Mouse (Mus musculus): Measurements from ENCODE around the gene Cbx5. TPM values are rescaled to one million over a fixed set of nuclear protein-coding genes. Genes with fewer than 3 reads are reported as not detected.

Gene Cbx5
- polyA plus RNA-seq, 1 experiment from 2014 or later: 26.8 TPM

GRCm38 (mm10) chr15:103168801-103169611 lies 70.6 kb downstream of the Cbx5 start:
- peak overlapping the region; percentile 54 for H3K9ac ChIP-seq (ENCODE audit: low read length)
- ATAC-seq (ENCODE audit: low FRiP score, low TSS enrichment) (peak; percentile 45; the same call in 1 of the 2 replicates), DNase-seq (ENCODE audit: low spot score) (peak; percentile 69)
- WGBS: 2% methylated on average over 63 of the region's 63 CpGs
- H3K4me1 ChIP-seq (replicated peaks; ENCODE audit: control insufficient read depth, insufficient read depth): peaks cover 8% of the 10 kb centered on the region; the same call in 1 of the 2 replicates
- peak overlapping the region; percentile 87 for H3K4me2 ChIP-seq (replicated peaks; ENCODE audit: low read depth)
- H3K36me3 ChIP-seq (ENCODE audit: control insufficient read depth, insufficient read depth, low read length): no peaks in the 10 kb centered on the region
- no peaks in the 10 kb centered on the region for H3K27me3 ChIP-seq (ENCODE audit: control insufficient read depth, insufficient read depth, low read length)
- TF ChIP-seq EP300 (optimal IDR thresholded peaks at IDR 0.05) (no peak), CTCF (IDR thresholded peaks at IDR 0.05; ENCODE audit: low read depth) (no peak)
- no peak overlapping the region for H3K27ac ChIP-seq (replicated peaks)
- H3K9me3 ChIP-seq (ENCODE audit: control insufficient read depth, low read length): no peaks in the 10 kb centered on the region
- H3K4me3 ChIP-seq (ENCODE audit: low read depth, low read length): peak overlapping the region; percentile 53

DNA sequence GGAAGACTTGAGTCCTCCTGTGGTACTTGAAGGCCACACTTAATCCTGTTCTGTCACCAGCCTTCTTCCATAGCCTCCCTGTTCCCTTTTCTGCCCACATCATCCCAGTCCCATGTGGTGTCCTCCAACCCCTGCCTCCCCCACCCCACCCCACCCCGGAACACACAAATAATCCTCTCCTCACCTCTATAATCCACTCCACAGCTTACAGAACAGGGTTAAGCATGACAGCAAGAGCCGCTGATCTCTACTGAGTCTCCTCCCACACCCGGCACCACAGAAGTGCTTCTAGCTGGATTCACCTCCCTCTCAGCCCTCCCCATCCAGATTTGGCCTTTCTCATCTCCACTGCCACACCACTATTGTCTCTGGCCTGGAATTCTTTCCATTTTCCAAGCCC lies 71.8 kb downstream of the Cbx5 start:
- TF ChIP-seq EP300 (optimal IDR thresholded peaks at IDR 0.05) (no peak), CTCF (IDR thresholded peaks at IDR 0.05; ENCODE audit: low read depth) (no peak)
- Histone ChIP-seq H3K4me1 (replicated peaks; ENCODE audit: control insufficient read depth, insufficient read depth) (peaks cover 8% of the 10 kb centered on the region; the same call in 1 of the 2 replicates), H3K36me3 (ENCODE audit: control insufficient read depth, insufficient read depth, low read length) (no peaks in the 10 kb centered on the region), H3K27ac (replicated peaks) (no peak overlapping the region), H3K9me3 (ENCODE audit: control insufficient read depth, low read length) (no peaks in the 10 kb centered on the region), H3K9ac (ENCODE audit: low read length) (no peak overlapping the region), H3K4me2 (replicated peaks; ENCODE audit: low read depth) (no peak overlapping the region), H3K27me3 (ENCODE audit: control insufficient read depth, insufficient read depth, low read length) (no peaks in the 10 kb centered on the region), H3K4me3 (ENCODE audit: low read depth, low read length) (no peak overlapping the region)
- 33% methylated on average over 3 of the region's 3 CpGs for WGBS
- no peak for ATAC-seq (ENCODE audit: low FRiP score, low TSS enrichment)
- no peak for DNase-seq (ENCODE audit: low spot score)

GRCm38 (mm10) chr15:103167042-103167615 lies 72.5 kb downstream of the Cbx5 start, which contains the start of gene Smug1:
Gene Smug1 (minus strand): TSS chr15:103167092.
- TF ChIP-seq EP300 (optimal IDR thresholded peaks at IDR 0.05) (no peak), CTCF (IDR thresholded peaks at IDR 0.05; ENCODE audit: low read depth) (no peak)
- Histone ChIP-seq H3K27me3 (ENCODE audit: control insufficient read depth, insufficient read depth, low read length) (no peaks in the 10 kb centered on the region), H3K4me3 (ENCODE audit: low read depth, low read length) (no peak within 1 kb of the TSS), H3K27ac (replicated peaks) (no peak within 1 kb of the TSS), H3K4me2 (replicated peaks; ENCODE audit: low read depth) (no peak within 1 kb of the TSS), H3K4me1 (replicated peaks; ENCODE audit: control insufficient read depth, insufficient read depth) (peaks cover 8% of the 10 kb centered on the region; the same call in 1 of the 2 replicates), H3K9me3 (ENCODE audit: control insufficient read depth, low read length) (no peaks in the 10 kb centered on the region), H3K36me3 (ENCODE audit: control insufficient read depth, insufficient read depth, low read length) (no peaks in the 10 kb centered on the region), H3K9ac (ENCODE audit: low read length) (no peak within 1 kb of the TSS)
- DNase-seq (ENCODE audit: low spot score) (no peak), ATAC-seq (ENCODE audit: low FRiP score, low TSS enrichment) (no peak)
- 66% methylated on average over 6 of the region's 6 CpGs for WGBS

GRCm38 (mm10) chr15:103165924-103166323 lies 73.7 kb downstream of the Cbx5 start:
- Histone ChIP-seq H3K4me2 (replicated peaks; ENCODE audit: low read depth) (no peak overlapping the region), H3K27me3 (ENCODE audit: control insufficient read depth, insufficient read depth, low read length) (no peaks in the 10 kb centered on the region)
- WGBS: 46% methylated on average over 5 of the region's 5 CpGs

DNA sequence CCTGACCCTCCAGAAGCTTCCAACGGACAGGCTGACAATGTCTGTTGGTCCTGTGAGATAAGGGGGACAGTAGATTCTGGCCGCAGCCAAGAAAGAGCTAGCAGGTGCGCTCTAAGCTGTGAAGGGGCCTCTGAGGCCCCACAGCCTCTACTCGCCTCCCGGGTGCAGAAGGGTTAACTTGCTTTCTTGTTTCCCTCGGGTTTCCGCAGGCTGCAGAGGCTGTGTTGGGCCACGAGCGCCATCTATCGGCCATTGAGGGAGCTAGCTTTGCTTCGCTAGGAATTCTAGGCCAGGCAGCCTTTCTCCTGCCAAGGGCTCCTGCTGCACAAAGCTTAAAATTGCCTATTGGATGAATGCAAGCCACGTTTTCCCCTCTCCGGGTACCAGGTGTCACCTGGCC lies 74.2 kb downstream of the Cbx5 start:
- Histone ChIP-seq H3K27ac (replicated peaks) (no peak overlapping the region), H3K4me2 (replicated peaks; ENCODE audit: low read depth) (no peak overlapping the region), H3K4me1 (replicated peaks; ENCODE audit: control insufficient read depth, insufficient read depth) (peaks cover 8% of the 10 kb centered on the region; the same call in 1 of the 2 replicates), H3K27me3 (ENCODE audit: control insufficient read depth, insufficient read depth, low read length) (no peaks in the 10 kb centered on the region), H3K9me3 (ENCODE audit: control insufficient read depth, low read length) (no peaks in the 10 kb centered on the region), H3K9ac (ENCODE audit: low read length) (no peak overlapping the region), H3K36me3 (ENCODE audit: control insufficient read depth, insufficient read depth, low read length) (no peaks in the 10 kb centered on the region), H3K4me3 (ENCODE audit: low read depth, low read length) (no peak overlapping the region)
- peak; percentile 57; the same call in 1 of the 2 replicates for ATAC-seq (ENCODE audit: low FRiP score, low TSS enrichment)
- peak; percentile 98 for TF ChIP-seq CTCF (IDR thresholded peaks at IDR 0.05; ENCODE audit: low read depth)
- TF ChIP-seq EP300 (optimal IDR thresholded peaks at IDR 0.05): no peak
- peak; percentile 90 for DNase-seq (ENCODE audit: low spot score)
- 0% methylated on average over 13 of the region's 13 CpGs for WGBS

More at GRCm38 (mm10) chr15:103165924-103166323, 73.7 kb downstream of the Cbx5 start:
- no peak overlapping the region for H3K9ac ChIP-seq (ENCODE audit: low read length)
- peaks cover 8% of the 10 kb centered on the region; the same call in 1 of the 2 replicates for H3K4me1 ChIP-seq (replicated peaks; ENCODE audit: control insufficient read depth, insufficient read depth)
- no peak overlapping the region for H3K27ac ChIP-seq (replicated peaks)
- H3K9me3 ChIP-seq (ENCODE audit: control insufficient read depth, low read length): no peaks in the 10 kb centered on the region
- no peak overlapping the region for H3K4me3 ChIP-seq (ENCODE audit: low read depth, low read length)
- no peaks in the 10 kb centered on the region for H3K36me3 ChIP-seq (ENCODE audit: control insufficient read depth, insufficient read depth, low read length)
- no peak for ATAC-seq (ENCODE audit: low FRiP score, low TSS enrichment)
- no peak for DNase-seq (ENCODE audit: low spot score)
- no peak for TF ChIP-seq CTCF (IDR thresholded peaks at IDR 0.05; ENCODE audit: low read depth)
- TF ChIP-seq EP300 (optimal IDR thresholded peaks at IDR 0.05): no peak

Measured in stomach, postnatal 0 days (tissue).